Mouse (Mus musculus) R1 (cell line): ENCODE results near the gene Il1f8.
"Not testable (repeated sequence)": the region's sequence is repeated elsewhere in the genome, so short reads cannot be mapped to it uniquely, and the experiment has no call there.

Experiments used
- DNase-seq: peaks from one replicate; pipeline ENCODE4 v3.0.0-alpha.2; 2018; ENCODE audit warnings: low read depth, low spot score

Il1f8 gene

DNA sequence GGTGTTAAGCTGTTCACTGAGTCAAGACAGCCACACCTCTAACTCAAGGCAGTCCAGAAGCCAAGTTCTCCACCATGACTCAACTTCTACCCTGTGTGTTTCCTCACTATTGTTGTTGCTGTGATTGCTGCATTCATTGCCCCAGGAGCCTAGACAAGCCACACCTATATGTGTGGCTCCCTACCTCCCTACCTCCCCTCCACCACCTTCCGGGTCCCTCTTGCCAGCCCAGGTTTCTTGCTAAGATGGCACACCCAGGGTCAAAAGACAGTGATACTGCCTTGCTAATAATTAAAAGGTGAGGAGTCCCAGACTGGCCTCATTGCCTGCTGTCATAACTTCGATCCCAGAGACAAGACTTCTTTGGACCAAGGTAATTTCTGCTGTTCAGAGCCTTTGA is at the start of gene Il1f8:
Il1f8 (plus strand) TSS at position 301 of the 400 bp plus-strand sequence.
- DNase-seq = no peak

DNA sequence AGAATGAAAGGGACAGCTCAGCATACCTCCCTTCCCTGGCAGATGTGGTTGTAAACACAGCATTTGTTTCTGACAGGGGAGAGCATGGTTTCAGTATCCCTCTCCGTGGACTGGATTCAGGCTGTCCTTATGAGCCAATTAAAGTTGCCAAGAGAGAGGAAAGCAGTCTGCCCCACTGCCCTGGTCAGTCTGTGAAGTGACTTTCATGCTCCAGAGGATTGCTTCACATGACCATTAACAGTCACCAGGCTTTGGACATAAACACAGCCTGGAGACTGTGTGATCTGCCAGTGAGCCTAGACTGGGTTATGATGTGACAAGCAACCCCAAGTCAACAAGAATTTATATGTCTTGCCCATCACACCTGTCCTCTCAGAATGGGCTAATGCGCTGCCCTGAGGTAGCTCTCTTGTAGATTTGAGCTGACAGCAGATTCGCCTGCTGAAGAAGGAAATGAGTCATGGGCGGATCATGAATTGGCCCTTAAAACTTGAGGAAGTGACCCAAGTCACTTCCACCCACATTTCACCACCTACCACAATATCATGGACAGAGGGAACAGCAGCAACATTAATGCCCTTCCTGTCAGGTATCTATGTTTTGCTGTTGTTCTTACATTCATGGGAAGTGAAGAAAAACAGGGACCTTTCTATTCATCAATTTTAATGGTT is 49.2 kb upstream of the Il1f8 start:
- no peak for DNase-seq

DNA sequence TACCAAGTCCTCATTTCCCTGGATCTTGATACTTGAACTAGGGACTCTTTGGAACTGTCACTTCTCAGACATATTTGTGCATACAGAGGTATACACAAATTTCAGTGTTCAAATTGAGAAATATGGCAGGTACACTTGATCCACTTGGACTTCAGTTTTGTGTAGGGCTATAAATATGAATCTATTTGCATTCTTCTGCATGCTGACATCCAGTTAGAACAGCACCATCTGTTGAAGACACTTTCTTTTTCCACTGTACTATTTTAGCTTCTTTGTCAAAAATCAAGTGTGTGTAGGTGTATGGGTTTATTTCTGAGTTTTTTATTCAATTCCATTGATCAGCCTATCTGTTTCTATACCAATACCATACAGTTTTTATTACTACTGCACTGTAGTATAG is 43.9 kb upstream of the Il1f8 start:
- no peak for DNase-seq

DNA sequence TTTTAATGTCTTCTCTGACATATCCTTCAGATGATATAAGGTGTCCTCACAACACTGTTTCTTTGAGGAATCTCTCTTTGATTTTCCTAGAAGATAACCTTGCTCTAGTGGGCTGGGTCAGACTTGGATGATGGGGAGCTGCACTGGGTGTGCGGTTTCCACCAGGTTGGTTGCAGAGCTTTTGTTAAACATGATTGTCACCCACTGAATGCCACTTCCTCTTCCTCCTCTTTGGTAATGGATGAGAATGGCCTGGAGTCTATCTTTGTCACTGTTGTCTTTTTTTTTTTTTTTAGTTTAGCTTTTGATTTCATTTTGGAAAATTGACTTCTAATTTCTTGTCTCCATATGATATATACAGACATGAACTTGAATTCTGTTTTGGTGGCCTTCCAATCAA is 18.6 kb upstream of the Il1f8 start:
- DNase-seq = no peak

DNA sequence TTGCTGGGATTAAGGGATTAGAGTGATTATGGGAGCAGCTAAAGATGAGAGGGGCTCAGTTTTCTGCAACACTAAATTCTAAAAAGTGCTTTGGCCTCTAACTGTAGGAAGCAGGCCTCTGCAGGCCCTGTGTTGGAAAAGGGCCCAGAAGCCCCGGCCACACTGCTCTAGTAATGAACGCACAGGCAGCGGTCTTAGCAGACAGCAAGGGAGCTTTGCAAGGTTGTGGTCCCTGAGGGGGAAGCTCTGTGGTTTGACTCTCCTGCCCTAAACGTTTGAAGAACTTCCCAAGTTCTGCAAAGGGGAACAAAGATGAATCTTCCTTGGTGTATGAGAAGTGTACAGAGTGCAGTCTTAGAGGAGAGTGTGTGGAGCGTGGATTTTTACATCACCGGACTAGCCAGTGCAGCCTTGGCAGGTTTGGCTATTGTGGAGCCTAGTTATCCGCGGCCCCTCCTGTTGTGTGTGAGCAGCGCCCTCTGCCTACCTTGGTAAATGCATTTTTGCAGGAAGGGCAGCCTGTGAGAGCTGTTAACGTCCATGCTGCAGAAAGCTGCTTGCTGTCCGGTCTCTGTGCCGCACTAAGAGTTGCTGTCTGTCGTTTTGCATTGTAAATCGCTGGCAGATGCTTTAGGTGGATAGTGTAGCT is 28.8 kb downstream of the Il1f8 start:
- peak; percentile 66 for DNase-seq

DNA sequence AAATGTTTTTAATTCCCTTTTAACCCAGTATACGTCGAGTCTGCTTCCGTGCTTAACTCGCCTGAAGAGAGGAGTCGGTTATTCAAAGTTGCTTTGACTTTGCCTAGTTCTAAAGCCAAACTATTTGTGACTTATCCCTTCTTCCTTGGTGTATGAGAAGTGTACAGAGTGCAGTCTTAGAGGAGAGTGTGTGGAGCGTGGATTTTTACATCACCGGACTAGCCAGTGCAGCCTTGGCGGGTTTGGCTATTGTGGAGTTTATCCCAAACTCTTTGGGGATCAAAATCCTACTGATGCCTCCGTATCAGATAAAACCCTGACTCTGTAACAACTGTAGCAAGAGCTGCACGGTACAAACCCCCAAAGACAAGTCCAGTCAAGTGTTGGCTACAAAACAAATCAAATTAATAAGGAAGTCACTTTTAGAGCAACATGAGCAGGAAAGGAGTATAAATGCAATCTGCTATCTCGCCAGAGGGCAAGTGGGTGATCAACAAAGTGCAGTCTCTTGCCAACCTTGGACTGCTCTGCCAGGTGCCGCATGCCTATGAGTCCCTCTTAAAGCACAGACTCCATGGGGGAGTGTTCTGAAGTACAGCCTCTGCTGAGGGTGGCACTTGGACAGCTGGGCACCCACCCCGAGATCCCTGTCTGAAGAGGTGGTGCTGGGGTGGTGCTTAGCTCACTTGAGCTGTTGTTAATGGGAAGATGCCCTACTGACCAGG is 29.6 kb downstream of the Il1f8 start:
- DNase-seq = not testable (repeated sequence)

DNA sequence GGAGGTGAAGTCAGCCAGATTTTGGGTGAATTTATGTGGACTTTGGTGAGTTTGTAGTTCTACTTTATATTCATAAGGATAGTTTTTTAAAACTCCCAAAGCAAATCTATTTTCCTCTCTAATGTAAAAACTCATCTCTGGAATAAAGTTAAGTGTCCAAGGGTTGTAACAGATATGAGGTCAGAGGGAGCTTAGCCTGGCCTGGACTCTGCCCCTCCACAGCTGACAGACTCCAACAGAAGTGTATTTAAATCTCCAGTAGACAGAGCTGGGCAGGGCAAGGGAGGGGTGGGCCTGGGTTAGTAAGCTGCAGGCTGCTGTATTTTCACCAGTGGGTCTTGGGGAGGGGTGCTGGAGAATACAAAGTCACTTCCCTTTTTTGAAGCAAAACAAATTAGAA is 31.1 kb downstream of the Il1f8 start:
- DNase-seq = not testable (repeated sequence)

DNA sequence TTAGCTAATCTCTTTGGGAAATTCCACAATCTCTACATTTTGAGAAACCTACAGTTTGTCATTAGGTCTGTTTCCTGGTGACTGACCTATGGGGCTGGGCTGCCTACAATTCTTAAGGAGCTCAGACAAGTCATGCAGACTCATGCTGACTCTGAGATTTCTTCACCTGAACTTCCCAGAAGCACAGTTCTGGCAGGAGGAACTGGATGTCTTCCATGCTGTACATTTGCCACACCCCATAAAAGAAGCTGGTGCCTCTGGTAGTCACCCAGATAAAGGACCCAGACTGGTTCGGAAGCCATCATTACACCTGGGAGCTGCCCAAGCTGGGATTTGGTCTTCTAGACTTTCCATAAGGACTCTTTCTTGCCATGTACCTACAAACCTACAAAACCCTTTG is 33.2 kb downstream of the Il1f8 start, which contains the start of gene Il1f9:
Il1f9 (plus strand) TSS at position 301 of the 400 bp plus-strand sequence.
- no peak for DNase-seq

DNA sequence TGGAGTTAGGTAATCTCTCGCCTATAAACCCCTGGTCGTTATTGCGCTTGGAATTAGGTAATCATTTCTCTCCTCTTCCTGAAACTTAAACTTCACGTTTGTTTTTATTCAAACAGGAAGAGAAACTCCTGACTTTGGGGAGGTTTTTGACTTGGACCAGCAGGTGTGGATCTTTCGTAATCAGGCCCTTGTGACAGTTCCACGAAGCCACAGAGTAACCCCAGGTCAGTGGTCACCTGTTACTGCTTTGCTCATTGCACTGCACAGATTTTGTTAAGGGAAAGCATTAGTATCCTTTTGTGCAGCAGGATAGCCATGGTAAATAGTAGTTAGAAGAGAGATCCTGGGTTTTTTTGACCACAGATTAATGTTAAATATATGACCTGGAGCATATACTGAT is 34.6 kb downstream of the Il1f8 start:
- DNase-seq = no peak

DNA sequence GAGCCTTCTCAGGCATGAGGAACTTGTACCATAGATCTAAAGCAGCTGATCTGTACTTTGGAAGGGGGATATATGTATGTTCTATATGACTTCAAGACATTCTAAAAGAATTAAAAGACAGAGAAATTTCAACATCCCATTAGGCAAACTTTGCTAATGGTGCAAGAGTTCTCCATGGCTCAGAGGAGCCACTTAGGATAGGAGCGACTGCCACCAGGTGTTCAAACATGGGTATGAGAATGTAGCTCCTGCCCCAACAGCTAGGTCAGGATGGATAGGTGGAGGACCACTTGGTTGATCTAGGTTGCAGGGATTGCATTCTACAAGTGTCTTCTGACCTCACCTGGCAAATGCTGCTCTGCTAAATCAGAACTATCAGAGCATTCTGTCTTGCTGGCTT is 35.2 kb downstream of the Il1f8 start:
- peak; percentile 19 for DNase-seq
